Mouse (Mus musculus): ENCODE measurements at regions not wholly inside any gene's neighbourhood (a gene's known extent, or its start where the extent isn't known, plus 50 kb on each side); places are given as distances from the start of the nearest gene placed in this dataset.

- Histone ChIP-seq H3K4me3 (no peak overlapping the region), H3K36me3 (ENCODE audit: control insufficient read depth, insufficient read depth) (no peaks in the 10 kb centered on the region), H3ac (ENCODE audit: control insufficient read depth, insufficient read length) (no peak overlapping the region), H3K27me3 (ENCODE audit: control insufficient read depth, insufficient read depth, insufficient read length) (peaks cover under 1% of the 10 kb centered on the region), H3K4me2 (ENCODE audit: low read depth) (no peak overlapping the region), H3K79me2 (ENCODE audit: control insufficient read depth, insufficient read depth) (no peaks in the 10 kb centered on the region)
- TF ChIP-seq POLR2AphosphoS2 (IDR thresholded peaks at IDR 0.05; ENCODE audit: insufficient read length, low read depth) (no peak), TCF12 (IDR thresholded peaks at IDR 0.05; ENCODE audit: insufficient read depth, poor library complexity, severe bottlenecking) (no peak), REST (IDR thresholded peaks at IDR 0.05; ENCODE audit: insufficient read depth, insufficient read length) (no peak), E2F4 (IDR thresholded peaks at IDR 0.05; ENCODE audit: insufficient read depth) (no peak), CEBPB (IDR thresholded peaks at IDR 0.05; ENCODE audit: insufficient read depth, poor library complexity, severe bottlenecking) (no peak), USF1 (IDR thresholded peaks at IDR 0.05; ENCODE audit: low read depth) (no peak), POLR2A (IDR thresholded peaks at IDR 0.05; ENCODE audit: insufficient read length, low read depth) (no peak), MYOD1 (IDR thresholded peaks at IDR 0.05; ENCODE audit: control insufficient read depth in 1 of 3, insufficient read length in 2 of 3, low read depth in 2 of 3) (no peak), MYOG (IDR thresholded peaks at IDR 0.05; ENCODE audit: control insufficient read depth in 1 of 3, insufficient read depth in 1 of 3, insufficient read length in 2 of 3, low read depth in 2 of 3) (no peak)
Observed at GRCm38 (mm10) chr7:73094059-73094458, 281.2 kb upstream of the Rgma start.

- Histone ChIP-seq H3K36me3 (ENCODE audit: control insufficient read depth, insufficient read depth) (no peaks in the 10 kb centered on the region), H3K4me2 (ENCODE audit: low read depth) (no peak overlapping the region), H3ac (ENCODE audit: control insufficient read depth, insufficient read length) (no peak overlapping the region), H3K79me2 (ENCODE audit: control insufficient read depth, insufficient read depth) (no peaks in the 10 kb centered on the region), H3K27me3 (ENCODE audit: control insufficient read depth, insufficient read depth, insufficient read length) (peaks cover 4% of the 10 kb centered on the region), H3K4me3 (no peak overlapping the region)
- no peak for TF ChIP-seq E2F4 (IDR thresholded peaks at IDR 0.05; ENCODE audit: insufficient read depth)
- no peak for TF ChIP-seq CEBPB (IDR thresholded peaks at IDR 0.05; ENCODE audit: insufficient read depth, poor library complexity, severe bottlenecking)
- TF ChIP-seq SRF (IDR thresholded peaks at IDR 0.05; ENCODE audit: control insufficient read depth, insufficient read length, low read depth): no peak
- TF ChIP-seq TCF3 (IDR thresholded peaks at IDR 0.05; ENCODE audit: insufficient read length, low read depth): no peak
- no peak for TF ChIP-seq TCF12 (IDR thresholded peaks at IDR 0.05; ENCODE audit: insufficient read depth, poor library complexity, severe bottlenecking)
- TF ChIP-seq MAX (IDR thresholded peaks at IDR 0.05; ENCODE audit: low read depth): no peak
- TF ChIP-seq POLR2A (IDR thresholded peaks at IDR 0.05; ENCODE audit: insufficient read length, low read depth): no peak
- TF ChIP-seq REST (IDR thresholded peaks at IDR 0.05; ENCODE audit: insufficient read depth, insufficient read length): no peak
- no peak for TF ChIP-seq MYOG (IDR thresholded peaks at IDR 0.05; ENCODE audit: control insufficient read depth in 1 of 3, insufficient read depth in 1 of 3, insufficient read length in 2 of 3, low read depth in 2 of 3)
- no peak for TF ChIP-seq MYOD1 (IDR thresholded peaks at IDR 0.05; ENCODE audit: control insufficient read depth in 1 of 3, insufficient read length in 2 of 3, low read depth in 2 of 3)
- no peak for TF ChIP-seq USF1 (IDR thresholded peaks at IDR 0.05; ENCODE audit: low read depth)
- no peak for TF ChIP-seq POLR2AphosphoS2 (IDR thresholded peaks at IDR 0.05; ENCODE audit: insufficient read length, low read depth)
Observed at GRCm38 (mm10) chr7:73118871-73119270, 256.4 kb upstream of the Rgma start.

- H3K27me3 ChIP-seq (ENCODE audit: control insufficient read depth, insufficient read depth, insufficient read length): no peaks in the 10 kb centered on the region
- no peak overlapping the region for H3K4me3 ChIP-seq
- no peaks in the 10 kb centered on the region for H3K79me2 ChIP-seq (ENCODE audit: control insufficient read depth, insufficient read depth)
- H3K4me2 ChIP-seq (ENCODE audit: low read depth): no peak overlapping the region
- H3K36me3 ChIP-seq (ENCODE audit: control insufficient read depth, insufficient read depth): no peaks in the 10 kb centered on the region
- TF ChIP-seq USF1 (IDR thresholded peaks at IDR 0.05; ENCODE audit: low read depth): no peak
- TF ChIP-seq MYOD1 (IDR thresholded peaks at IDR 0.05; ENCODE audit: control insufficient read depth in 1 of 3, insufficient read length in 2 of 3, low read depth in 2 of 3): no peak
- no peak for TF ChIP-seq E2F4 (IDR thresholded peaks at IDR 0.05; ENCODE audit: insufficient read depth)
- TF ChIP-seq POLR2AphosphoS2 (IDR thresholded peaks at IDR 0.05; ENCODE audit: insufficient read length, low read depth): no peak
- TF ChIP-seq TCF12 (IDR thresholded peaks at IDR 0.05; ENCODE audit: insufficient read depth, poor library complexity, severe bottlenecking): no peak
- no peak for TF ChIP-seq MYOG (IDR thresholded peaks at IDR 0.05; ENCODE audit: control insufficient read depth in 1 of 3, insufficient read depth in 1 of 3, insufficient read length in 2 of 3, low read depth in 2 of 3)
- no peak for TF ChIP-seq CEBPB (IDR thresholded peaks at IDR 0.05; ENCODE audit: insufficient read depth, poor library complexity, severe bottlenecking)
- TF ChIP-seq REST (IDR thresholded peaks at IDR 0.05; ENCODE audit: insufficient read depth, insufficient read length): no peak
- no peak for TF ChIP-seq TCF3 (IDR thresholded peaks at IDR 0.05; ENCODE audit: insufficient read length, low read depth)
- no peak for TF ChIP-seq POLR2A (IDR thresholded peaks at IDR 0.05; ENCODE audit: insufficient read length, low read depth)
- no peak for TF ChIP-seq MAX (IDR thresholded peaks at IDR 0.05; ENCODE audit: low read depth)
- no peak for TF ChIP-seq SRF (IDR thresholded peaks at IDR 0.05; ENCODE audit: control insufficient read depth, insufficient read length, low read depth)
- H3ac ChIP-seq (ENCODE audit: control insufficient read depth, insufficient read length): no peak overlapping the region
Observed at GRCm38 (mm10) chr7:73120276-73120675, 255.0 kb upstream of the Rgma start.

DNA sequence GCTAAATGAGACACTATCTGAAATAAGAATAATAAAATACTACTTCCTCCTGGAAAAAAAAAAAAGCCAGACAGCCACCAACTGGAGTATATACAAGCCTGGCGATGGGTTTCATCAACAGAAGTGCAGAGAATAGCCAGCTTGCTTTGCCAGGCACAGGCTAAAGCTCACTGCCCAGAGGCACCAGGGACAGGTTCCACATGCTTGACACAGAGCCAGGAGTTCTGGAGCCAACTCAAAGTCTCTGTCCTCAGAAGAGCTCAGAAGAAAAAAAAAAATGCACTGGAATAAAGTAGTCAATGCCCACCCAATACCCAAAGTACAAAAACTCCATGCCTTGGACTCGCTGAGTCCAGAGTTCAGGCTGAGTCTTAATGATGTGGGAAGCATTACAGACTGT is 250.3 kb upstream of the Rgma start:
- Histone ChIP-seq H3K27me3 (ENCODE audit: control insufficient read depth, insufficient read depth, insufficient read length) (no peaks in the 10 kb centered on the region), H3K79me2 (ENCODE audit: control insufficient read depth, insufficient read depth) (no peaks in the 10 kb centered on the region), H3K4me2 (ENCODE audit: low read depth) (no peak overlapping the region), H3K36me3 (ENCODE audit: control insufficient read depth, insufficient read depth) (no peaks in the 10 kb centered on the region), H3K4me3 (no peak overlapping the region), H3ac (ENCODE audit: control insufficient read depth, insufficient read length) (no peak overlapping the region)
- TF ChIP-seq MYOG (IDR thresholded peaks at IDR 0.05; ENCODE audit: control insufficient read depth in 1 of 3, insufficient read depth in 1 of 3, insufficient read length in 2 of 3, low read depth in 2 of 3) (no peak), REST (IDR thresholded peaks at IDR 0.05; ENCODE audit: insufficient read depth, insufficient read length) (no peak), TCF3 (IDR thresholded peaks at IDR 0.05; ENCODE audit: insufficient read length, low read depth) (no peak), E2F4 (IDR thresholded peaks at IDR 0.05; ENCODE audit: insufficient read depth) (no peak), TCF12 (IDR thresholded peaks at IDR 0.05; ENCODE audit: insufficient read depth, poor library complexity, severe bottlenecking) (no peak), MAX (IDR thresholded peaks at IDR 0.05; ENCODE audit: low read depth) (no peak), MYOD1 (IDR thresholded peaks at IDR 0.05; ENCODE audit: control insufficient read depth in 1 of 3, insufficient read length in 2 of 3, low read depth in 2 of 3) (no peak), POLR2AphosphoS2 (IDR thresholded peaks at IDR 0.05; ENCODE audit: insufficient read length, low read depth) (no peak), CEBPB (IDR thresholded peaks at IDR 0.05; ENCODE audit: insufficient read depth, poor library complexity, severe bottlenecking) (no peak), SRF (IDR thresholded peaks at IDR 0.05; ENCODE audit: control insufficient read depth, insufficient read length, low read depth) (no peak), POLR2A (IDR thresholded peaks at IDR 0.05; ENCODE audit: insufficient read length, low read depth) (no peak), USF1 (IDR thresholded peaks at IDR 0.05; ENCODE audit: low read depth) (no peak)
